Mouse (Mus musculus) stomach, embryonic 16.5 days (tissue): Measurements from ENCODE around the gene Gm10424. TPM values are rescaled to one million over a fixed set of nuclear protein-coding genes. Genes with fewer than 3 reads are reported as not detected.
"Not testable (repeated sequence)": the region's sequence is repeated elsewhere in the genome, so short reads cannot be mapped to it uniquely, and the experiment has no call there.

ENCODE experiments used
- ATAC-seq: fragments of 200-750 bp; cut with Nextera tagmentation; 2 replicates; pipeline ENCODE4 v1.8.0; 2017; ENCODE audit warnings: moderate number of reproducible peaks, moderate TSS enrichment; ENCODE audit not compliant: insufficient read depth, low FRiP score
- H3K27ac ChIP-seq: fragments of 300-500 bp; sonication (generic); 2 replicates; pipeline ENCODE4 v1.5.1; 2014; ENCODE audit warnings: low read length
- H3K27me3 ChIP-seq: fragments of 300-500 bp; sonication (generic); 2 replicates; pipeline ENCODE4 v1.6.1; 2014; ENCODE audit warnings: low read length, control low read depth, mixed read lengths; ENCODE audit not compliant: control insufficient read depth, insufficient read depth
- H3K36me3 ChIP-seq: fragments of 300-500 bp; sonication (generic); 2 replicates; pipeline ENCODE4 v1.6.1; 2014; ENCODE audit warnings: low read length; ENCODE audit not compliant: control insufficient read depth, insufficient read depth
- H3K4me1 ChIP-seq: fragments of 300-500 bp; sonication (generic); 2 replicates; pipeline ENCODE4 v1.6.1; 2014; ENCODE audit warnings: low read length, control low read depth, mixed read lengths; ENCODE audit not compliant: control insufficient read depth, insufficient read depth
- H3K4me2 ChIP-seq: fragments of 300-500 bp; sonication (generic); 2 replicates; pipeline ENCODE4 v1.6.1; 2014; ENCODE audit warnings: low read depth, low read length, mixed read lengths
- H3K4me3 ChIP-seq: fragments of 300-500 bp; sonication (generic); replicated peaks from 2 replicates; pipeline ENCODE4 v1.5.1; 2014; ENCODE audit warnings: mild to moderate bottlenecking, low read length
- H3K9ac ChIP-seq: fragments of 300-500 bp; sonication (generic); 2 replicates; pipeline ENCODE4 v1.6.1; 2014; ENCODE audit warnings: low read length
- H3K9me3 ChIP-seq: fragments of 300-500 bp; sonication (generic); replicated peaks from 2 replicates; pipeline ENCODE4 v1.6.1; 2016; ENCODE audit warnings: low read length, control low read depth; ENCODE audit not compliant: control insufficient read depth
- WGBS: fragments of 180-500 bp; shearing (Covaris S2); extraction: QIAGEN DNeasy Blood & Tissue Kit; methylation state at CpG from one replicate; pipeline ENCODE4 v1.1.7; 2014; 5-methylcytosine and 5-hydroxymethylcytosine counted together
- polyA plus RNA-seq: library from polyadenylated mRNA; unstranded; fragments of >200 nt; fragmentation: Nextera tagmentation; extraction: Ambion mirVana; gene quantifications from 2 replicates; pipeline ENCODE4 v1.2.1, GENCODE M21; 2015

Gene Gm10424
- not detected in 2 replicates for polyA plus RNA-seq

GRCm38 (mm10) chr5:95272668-95273067, at the start of gene Gm10424:
Gm10424 (minus strand) TSS chr5:95272768.
- H3K36me3 ChIP-seq, ATAC-seq, H3K27me3 ChIP-seq, H3K9me3 ChIP-seq, H3K4me1 ChIP-seq, H3K4me3 ChIP-seq, H3K9ac ChIP-seq, H3K4me2 ChIP-seq, H3K27ac ChIP-seq: not testable (repeated sequence)
- no CpG with 5 or more reads among the region's 1 CpGs for WGBS

- H3K4me1 ChIP-seq, H3K27ac ChIP-seq, H3K4me3 ChIP-seq, H3K9me3 ChIP-seq, H3K4me2 ChIP-seq, H3K27me3 ChIP-seq, ATAC-seq, H3K36me3 ChIP-seq, H3K9ac ChIP-seq: not testable (repeated sequence)
- 32% methylated on average over 2 of the region's 2 CpGs for WGBS
Observed at GRCm38 (mm10) chr5:95305611-95306010, 33.0 kb upstream of the Gm10424 start, which contains the start of gene Gm3259. Gm3259 (plus strand) TSS chr5:95305911.

Other genes starting within 250 kb of the Gm10424 start
- not detected in 2 replicates for gene Gm7942, start 165.8 kb downstream of the Gm10424 start, polyA plus RNA-seq
- not detected in 2 replicates for gene Gm16513, start 90.1 kb downstream of the Gm10424 start, polyA plus RNA-seq
- gene Gm3259, start 33.1 kb upstream of the Gm10424 start, polyA plus RNA-seq, result not detected in 2 replicates
- gene D5Ertd577e, start 184.0 kb upstream of the Gm10424 start, polyA plus RNA-seq, result not detected in 2 replicates
- not detected in 2 replicates for gene Gm3286, start 238.0 kb upstream of the Gm10424 start, polyA plus RNA-seq